Mouse (Mus musculus): ENCODE results near the gene Cpvl. TPM values are rescaled to one million over a fixed set of nuclear protein-coding genes. Genes with fewer than 3 reads are reported as not detected.

Gene Cpvl
- polyA plus RNA-seq, 1 experiment from 2014 or later = 0.12 TPM

GRCm38 (mm10) chr6:53954106-53954505 is 24.4 kb downstream of the Cpvl start:
- DNase-seq (ENCODE audit: low spot score) (no peak), ATAC-seq (replicated peaks; ENCODE audit: low FRiP score) (no peak)
- no peak overlapping the region for H3K4me2 ChIP-seq (ENCODE audit: low read depth, low read length, severe bottlenecking)
- no peaks in the 10 kb centered on the region for H3K27me3 ChIP-seq (ENCODE audit: control insufficient read depth, insufficient read depth, low read length)
- H3K9ac ChIP-seq (ENCODE audit: low read length) = no peak overlapping the region
- no peak overlapping the region for H3K4me3 ChIP-seq (ENCODE audit: low read depth, low read length)
- H3K4me1 ChIP-seq (replicated peaks; ENCODE audit: control insufficient read depth, insufficient read depth, low read length) = no peaks in the 10 kb centered on the region; the same call in 1 of the 2 replicates
- no peak overlapping the region for H3K27ac ChIP-seq (ENCODE audit: low read depth, low read length)
- H3K9me3 ChIP-seq (ENCODE audit: control insufficient read depth, low read length) = no peaks in the 10 kb centered on the region
- H3K36me3 ChIP-seq (ENCODE audit: control insufficient read depth, insufficient read depth, low read length) = no peaks in the 10 kb centered on the region
- WGBS = 49% methylated on average over 5 of the region's 5 CpGs

DNA sequence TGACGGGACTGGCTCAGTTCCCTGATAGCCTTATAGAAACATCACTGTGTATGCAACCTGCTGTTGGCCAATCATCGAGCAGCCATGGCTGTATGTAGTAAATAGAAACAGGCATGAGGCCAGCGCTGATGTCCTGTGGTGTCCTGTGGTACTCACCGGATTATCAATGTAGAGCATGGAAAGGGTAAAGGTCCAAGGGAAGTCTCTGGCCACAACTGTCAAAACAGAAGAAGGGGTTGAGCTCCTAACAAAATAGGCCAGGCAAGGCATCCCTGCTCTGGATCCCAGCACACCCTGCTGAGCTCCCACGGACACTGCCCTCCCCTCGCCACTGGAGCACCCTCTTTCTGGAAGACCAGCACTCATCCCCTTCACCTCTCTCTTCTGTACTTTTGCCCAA is 25.1 kb downstream of the Cpvl start:
- no peak overlapping the region for H3K9ac ChIP-seq (ENCODE audit: low read length)
- no peaks in the 10 kb centered on the region for H3K36me3 ChIP-seq (ENCODE audit: control insufficient read depth, insufficient read depth, low read length)
- H3K9me3 ChIP-seq (ENCODE audit: control insufficient read depth, low read length) = no peaks in the 10 kb centered on the region
- H3K27ac ChIP-seq (ENCODE audit: low read depth, low read length) = no peak overlapping the region
- ATAC-seq (replicated peaks; ENCODE audit: low FRiP score) (no peak), DNase-seq (ENCODE audit: low spot score) (no peak)
- H3K4me2 ChIP-seq (ENCODE audit: low read depth, low read length, severe bottlenecking) = no peak overlapping the region
- WGBS = 88% methylated on average over 6 of the region's 6 CpGs
- H3K4me3 ChIP-seq (ENCODE audit: low read depth, low read length) = no peak overlapping the region
- H3K4me1 ChIP-seq (replicated peaks; ENCODE audit: control insufficient read depth, insufficient read depth, low read length) = no peaks in the 10 kb centered on the region; the same call in 1 of the 2 replicates
- no peaks in the 10 kb centered on the region for H3K27me3 ChIP-seq (ENCODE audit: control insufficient read depth, insufficient read depth, low read length)

GRCm38 (mm10) chr6:53951421-53951820 is 27.1 kb downstream of the Cpvl start:
- ATAC-seq (replicated peaks; ENCODE audit: low FRiP score) = no peak

DNA sequence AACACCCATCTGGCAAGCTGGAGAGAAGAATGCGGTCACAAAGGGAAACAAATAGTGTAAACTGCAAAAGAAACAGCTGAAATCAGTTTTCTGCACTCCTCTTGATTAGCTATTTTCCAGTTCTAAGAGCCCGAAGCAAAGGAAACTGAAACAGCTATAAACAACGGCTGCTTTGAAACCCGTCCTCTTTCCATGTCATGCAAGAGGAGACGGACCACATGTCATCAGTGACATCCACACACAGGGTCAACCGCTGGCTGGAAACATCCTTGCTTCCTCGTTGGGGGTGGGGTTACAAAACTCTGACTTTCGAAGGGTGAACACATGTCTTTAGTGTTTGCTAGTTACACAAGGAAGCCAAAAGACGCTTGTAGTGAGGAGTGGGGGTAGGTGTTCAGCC is 27.6 kb downstream of the Cpvl start:
- Histone ChIP-seq H3K4me1 (replicated peaks; ENCODE audit: control insufficient read depth, insufficient read depth, low read length) (no peaks in the 10 kb centered on the region), H3K9me3 (ENCODE audit: control insufficient read depth, low read length) (no peaks in the 10 kb centered on the region), H3K36me3 (ENCODE audit: control insufficient read depth, insufficient read depth, low read length) (no peaks in the 10 kb centered on the region), H3K4me3 (ENCODE audit: low read depth, low read length) (no peak overlapping the region), H3K4me2 (ENCODE audit: low read depth, low read length, severe bottlenecking) (no peak overlapping the region), H3K27me3 (ENCODE audit: control insufficient read depth, insufficient read depth, low read length) (no peaks in the 10 kb centered on the region), H3K9ac (ENCODE audit: low read length) (no peak overlapping the region), H3K27ac (ENCODE audit: low read depth, low read length) (no peak overlapping the region)
- 73% methylated on average over 9 of the region's 9 CpGs for WGBS
- ATAC-seq (replicated peaks; ENCODE audit: low FRiP score) (no peak), DNase-seq (ENCODE audit: low spot score) (no peak)

More at GRCm38 (mm10) chr6:53951421-53951820, 27.1 kb downstream of the Cpvl start:
- Histone ChIP-seq H3K9me3 (ENCODE audit: control insufficient read depth, low read length) (no peaks in the 10 kb centered on the region), H3K4me1 (replicated peaks; ENCODE audit: control insufficient read depth, insufficient read depth, low read length) (no peaks in the 10 kb centered on the region), H3K36me3 (ENCODE audit: control insufficient read depth, insufficient read depth, low read length) (no peaks in the 10 kb centered on the region), H3K27ac (ENCODE audit: low read depth, low read length) (no peak overlapping the region), H3K4me2 (ENCODE audit: low read depth, low read length, severe bottlenecking) (no peak overlapping the region), H3K4me3 (ENCODE audit: low read depth, low read length) (no peak overlapping the region), H3K27me3 (ENCODE audit: control insufficient read depth, insufficient read depth, low read length) (no peaks in the 10 kb centered on the region), H3K9ac (ENCODE audit: low read length) (no peak overlapping the region)
- WGBS = 66% methylated on average over 4 of the region's 4 CpGs
- DNase-seq (ENCODE audit: low spot score) = no peak

DNA sequence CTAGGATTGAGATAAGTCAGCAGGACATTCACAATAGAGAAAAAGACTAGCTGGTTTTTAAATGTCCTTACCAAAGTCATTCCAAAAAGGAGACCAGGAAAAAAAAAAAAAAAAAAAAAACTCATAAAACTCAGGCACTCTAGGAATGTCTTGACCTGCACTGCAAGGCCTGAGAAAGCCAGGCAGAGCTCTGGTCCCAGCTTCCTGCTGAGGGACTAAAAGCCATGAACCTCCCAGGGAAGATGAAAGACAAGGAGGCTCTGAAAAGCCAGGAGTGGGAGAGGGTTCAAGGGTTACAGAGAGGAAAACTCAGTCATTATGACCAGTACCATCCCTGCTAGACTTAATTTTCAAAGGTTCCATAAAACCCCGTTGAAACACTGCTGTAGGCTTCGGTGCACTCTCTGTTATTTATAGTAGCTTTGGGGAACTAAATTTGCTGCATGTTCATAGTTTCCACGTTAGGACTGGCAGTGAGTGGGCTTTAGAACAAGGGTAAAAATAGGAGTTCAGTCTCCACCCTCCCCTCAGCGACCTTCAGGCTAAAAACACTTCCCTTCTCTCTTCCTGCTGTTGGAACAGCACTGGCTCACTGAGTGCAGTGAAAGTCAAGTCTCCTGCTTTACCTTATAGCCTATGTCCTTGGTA is 30.0 kb downstream of the Cpvl start:
- Histone ChIP-seq H3K27ac (ENCODE audit: low read depth, low read length) (no peak overlapping the region), H3K4me2 (ENCODE audit: low read depth, low read length, severe bottlenecking) (no peak overlapping the region), H3K4me1 (replicated peaks; ENCODE audit: control insufficient read depth, insufficient read depth, low read length) (no peaks in the 10 kb centered on the region), H3K27me3 (ENCODE audit: control insufficient read depth, insufficient read depth, low read length) (no peaks in the 10 kb centered on the region), H3K36me3 (ENCODE audit: control insufficient read depth, insufficient read depth, low read length) (no peaks in the 10 kb centered on the region), H3K4me3 (ENCODE audit: low read depth, low read length) (no peak overlapping the region), H3K9ac (ENCODE audit: low read length) (no peak overlapping the region), H3K9me3 (ENCODE audit: control insufficient read depth, low read length) (no peaks in the 10 kb centered on the region)
- no peak for ATAC-seq (replicated peaks; ENCODE audit: low FRiP score)
- peak; percentile 38 for DNase-seq (ENCODE audit: low spot score)
- WGBS = 56% methylated on average over 4 of the region's 4 CpGs

- H3K27me3 ChIP-seq (ENCODE audit: control insufficient read depth, insufficient read depth, low read length) = no peaks in the 10 kb centered on the region
- H3K36me3 ChIP-seq (ENCODE audit: control insufficient read depth, insufficient read depth, low read length) = no peaks in the 10 kb centered on the region
- ATAC-seq (replicated peaks; ENCODE audit: low FRiP score) (no peak), DNase-seq (ENCODE audit: low spot score) (no peak)
- H3K27ac ChIP-seq (ENCODE audit: low read depth, low read length) = no peak overlapping the region
- no peak overlapping the region for H3K4me3 ChIP-seq (ENCODE audit: low read depth, low read length)
- no peak overlapping the region for H3K9ac ChIP-seq (ENCODE audit: low read length)
- H3K4me1 ChIP-seq (replicated peaks; ENCODE audit: control insufficient read depth, insufficient read depth, low read length) = no peaks in the 10 kb centered on the region
- WGBS = 81% methylated on average over 5 of the region's 5 CpGs
- no peak overlapping the region for H3K4me2 ChIP-seq (ENCODE audit: low read depth, low read length, severe bottlenecking)
- no peaks in the 10 kb centered on the region for H3K9me3 ChIP-seq (ENCODE audit: control insufficient read depth, low read length)
These were observed 33.6 kb downstream of the Cpvl start for GRCm38 (mm10) chr6:53944887-53945286.

DNA sequence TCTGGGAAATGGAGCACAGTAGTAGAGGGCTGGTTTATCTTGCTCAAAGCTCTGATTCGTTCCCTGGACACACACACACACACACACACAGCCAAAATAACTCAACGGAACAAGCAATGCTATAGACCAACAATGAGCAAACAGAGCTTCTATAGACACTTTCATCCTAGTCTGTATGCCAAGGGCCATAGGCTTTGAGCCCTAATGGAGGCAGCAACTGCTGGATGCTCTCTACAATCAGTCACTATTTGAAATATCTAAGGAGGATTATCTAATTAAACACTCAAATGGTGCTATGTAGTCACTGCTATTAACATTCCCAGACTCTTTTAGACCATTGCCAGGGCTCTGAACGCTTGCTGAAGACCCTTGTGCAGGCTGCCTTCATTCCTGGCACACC is 34.1 kb downstream of the Cpvl start:
- H3K4me3 ChIP-seq (ENCODE audit: low read depth, low read length) = no peak overlapping the region
- no peak for ATAC-seq (replicated peaks; ENCODE audit: low FRiP score)
- no peak for DNase-seq (ENCODE audit: low spot score)
- no peak overlapping the region for H3K27ac ChIP-seq (ENCODE audit: low read depth, low read length)
- no peaks in the 10 kb centered on the region for H3K4me1 ChIP-seq (replicated peaks; ENCODE audit: control insufficient read depth, insufficient read depth, low read length)
- H3K36me3 ChIP-seq (ENCODE audit: control insufficient read depth, insufficient read depth, low read length) = no peaks in the 10 kb centered on the region
- H3K27me3 ChIP-seq (ENCODE audit: control insufficient read depth, insufficient read depth, low read length) = no peaks in the 10 kb centered on the region
- H3K9me3 ChIP-seq (ENCODE audit: control insufficient read depth, low read length) = no peaks in the 10 kb centered on the region
- 63% methylated on average over 3 of the region's 3 CpGs for WGBS
- no peak overlapping the region for H3K4me2 ChIP-seq (ENCODE audit: low read depth, low read length, severe bottlenecking)
- no peak overlapping the region for H3K9ac ChIP-seq (ENCODE audit: low read length)

DNA sequence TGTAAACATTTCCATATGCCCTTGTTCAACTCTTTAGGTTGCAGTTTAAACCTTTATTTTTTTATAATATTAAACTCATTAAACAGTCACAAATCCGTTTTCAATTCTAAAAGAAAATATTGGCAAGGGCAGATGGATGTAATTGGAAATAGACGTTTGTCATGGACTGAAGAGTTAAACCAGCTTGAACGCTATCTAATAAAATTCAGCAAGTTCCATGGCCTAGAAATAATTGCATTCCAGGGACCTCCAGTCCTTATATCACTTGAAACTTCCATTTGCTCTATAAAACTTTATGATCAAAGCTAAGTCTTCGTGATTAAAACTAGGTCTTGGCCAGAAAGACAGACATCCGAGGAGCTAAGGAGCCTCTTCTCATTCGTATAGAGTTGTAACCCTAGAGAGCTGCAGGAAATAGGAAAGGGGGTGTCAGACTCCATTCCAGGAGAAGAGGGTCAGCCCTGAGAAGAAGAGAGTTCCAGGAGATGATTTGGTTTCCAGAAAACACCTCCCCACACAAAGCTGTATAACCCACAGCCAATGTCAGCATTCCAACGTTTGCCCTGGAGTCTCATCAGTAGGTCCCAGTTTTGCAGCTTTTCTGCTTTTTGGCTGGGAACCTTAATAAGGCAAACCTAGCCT is 36.2 kb downstream of the Cpvl start:
- Histone ChIP-seq H3K27ac (ENCODE audit: low read depth, low read length) (no peak overlapping the region), H3K9ac (ENCODE audit: low read length) (no peak overlapping the region), H3K36me3 (ENCODE audit: control insufficient read depth, insufficient read depth, low read length) (no peaks in the 10 kb centered on the region), H3K4me2 (ENCODE audit: low read depth, low read length, severe bottlenecking) (no peak overlapping the region), H3K9me3 (ENCODE audit: control insufficient read depth, low read length) (no peaks in the 10 kb centered on the region), H3K27me3 (ENCODE audit: control insufficient read depth, insufficient read depth, low read length) (no peaks in the 10 kb centered on the region), H3K4me3 (ENCODE audit: low read depth, low read length) (no peak overlapping the region), H3K4me1 (replicated peaks; ENCODE audit: control insufficient read depth, insufficient read depth, low read length) (no peaks in the 10 kb centered on the region)
- DNase-seq (ENCODE audit: low spot score) = no peak
- 76% methylated on average over 7 of the region's 7 CpGs for WGBS
- no peak for ATAC-seq (replicated peaks; ENCODE audit: low FRiP score)

DNA sequence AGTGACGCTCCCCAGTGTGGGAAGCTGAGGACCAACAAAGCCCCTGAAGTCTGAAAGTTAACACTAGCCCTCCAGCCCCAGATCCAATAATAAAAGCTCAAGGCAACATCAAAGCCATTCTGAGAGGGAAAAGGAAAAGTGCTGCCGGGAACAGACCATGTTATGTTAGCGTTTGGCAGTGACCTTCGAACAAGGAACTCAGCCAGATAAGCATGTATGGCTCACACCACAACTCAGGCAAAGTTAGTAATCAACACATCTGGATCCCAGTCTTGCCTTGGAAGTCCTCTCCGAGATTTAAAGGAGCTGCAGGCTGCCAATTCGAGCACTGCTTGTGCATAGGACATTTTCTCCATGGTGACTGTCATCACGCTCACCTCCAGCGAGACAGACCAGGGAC is 38.7 kb downstream of the Cpvl start:
- Histone ChIP-seq H3K4me2 (ENCODE audit: low read depth, low read length, severe bottlenecking) (no peak overlapping the region), H3K27ac (ENCODE audit: low read depth, low read length) (no peak overlapping the region), H3K9ac (ENCODE audit: low read length) (no peak overlapping the region), H3K36me3 (ENCODE audit: control insufficient read depth, insufficient read depth, low read length) (no peaks in the 10 kb centered on the region), H3K4me1 (replicated peaks; ENCODE audit: control insufficient read depth, insufficient read depth, low read length) (no peaks in the 10 kb centered on the region), H3K27me3 (ENCODE audit: control insufficient read depth, insufficient read depth, low read length) (no peaks in the 10 kb centered on the region), H3K4me3 (ENCODE audit: low read depth, low read length) (no peak overlapping the region), H3K9me3 (ENCODE audit: control insufficient read depth, low read length) (no peaks in the 10 kb centered on the region)
- no peak for ATAC-seq (replicated peaks; ENCODE audit: low FRiP score)
- no peak for DNase-seq (ENCODE audit: low spot score)
- WGBS = 52% methylated on average over 8 of the region's 8 CpGs

Measured in forebrain, embryonic 11.5 days (tissue).